Mouse (Mus musculus) 416B (cell line): ENCODE measurements at regions not wholly inside any gene's neighbourhood (a gene's known extent, or its start where the extent isn't known, plus 50 kb on each side); places are given as distances from the start of the nearest gene placed in this dataset.
"Not testable (repeated sequence)": the region's sequence is repeated elsewhere in the genome, so short reads cannot be mapped to it uniquely, and the experiment has no call there.

Experiments
- DNase-seq: peaks from one replicate; pipeline ENCODE4 v3.0.0; 2011; ENCODE audit warnings: low read depth

- DNase-seq = no peak
Measured at GRCm38 (mm10) chr9:33442266-33442665, 806.2 kb downstream of the Ets1 start.

- DNase-seq = no peak
Measured at GRCm38 (mm10) chr9:33445902-33446301, 809.9 kb downstream of the Ets1 start.

- DNase-seq = no peak
Measured at GRCm38 (mm10) chr9:33475106-33475505, 839.1 kb downstream of the Ets1 start.

DNA sequence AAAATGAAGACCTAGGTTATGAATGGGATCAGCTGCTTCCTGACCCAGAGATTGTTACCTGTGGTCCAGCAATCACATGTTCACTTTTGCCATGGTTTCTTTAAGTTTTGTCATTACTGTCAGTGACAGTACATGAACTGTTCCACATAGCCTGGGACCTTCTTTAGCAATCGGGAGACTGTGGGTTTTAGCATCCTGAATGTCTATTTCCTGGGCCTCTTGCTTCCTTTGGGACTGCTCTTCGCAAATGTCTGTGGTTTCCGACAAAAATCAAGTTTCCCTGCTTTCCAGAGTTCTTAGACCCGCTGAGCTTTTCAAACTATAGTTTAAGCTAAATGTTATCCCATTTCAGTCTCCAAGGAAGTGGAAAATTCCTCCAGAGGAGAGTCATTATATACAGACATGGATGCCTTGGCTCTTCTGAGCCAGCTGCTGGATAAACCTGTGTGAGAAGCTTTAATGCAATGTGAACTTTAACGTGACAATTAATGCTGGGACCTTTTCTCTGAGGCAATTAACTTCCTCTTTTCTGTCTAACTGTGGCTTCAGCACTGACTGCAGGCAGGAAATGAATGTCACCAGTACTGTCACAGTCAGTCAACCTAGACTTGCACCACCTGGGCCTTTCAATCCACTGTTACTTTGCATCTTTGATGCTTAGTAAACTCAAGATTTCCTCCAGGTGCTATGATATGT lies 847.0 kb downstream of the Ets1 start:
- DNase-seq = peak; percentile 31

- no peak for DNase-seq
Measured at GRCm38 (mm10) chr9:33483541-33483846, 847.5 kb downstream of the Ets1 start.

DNA sequence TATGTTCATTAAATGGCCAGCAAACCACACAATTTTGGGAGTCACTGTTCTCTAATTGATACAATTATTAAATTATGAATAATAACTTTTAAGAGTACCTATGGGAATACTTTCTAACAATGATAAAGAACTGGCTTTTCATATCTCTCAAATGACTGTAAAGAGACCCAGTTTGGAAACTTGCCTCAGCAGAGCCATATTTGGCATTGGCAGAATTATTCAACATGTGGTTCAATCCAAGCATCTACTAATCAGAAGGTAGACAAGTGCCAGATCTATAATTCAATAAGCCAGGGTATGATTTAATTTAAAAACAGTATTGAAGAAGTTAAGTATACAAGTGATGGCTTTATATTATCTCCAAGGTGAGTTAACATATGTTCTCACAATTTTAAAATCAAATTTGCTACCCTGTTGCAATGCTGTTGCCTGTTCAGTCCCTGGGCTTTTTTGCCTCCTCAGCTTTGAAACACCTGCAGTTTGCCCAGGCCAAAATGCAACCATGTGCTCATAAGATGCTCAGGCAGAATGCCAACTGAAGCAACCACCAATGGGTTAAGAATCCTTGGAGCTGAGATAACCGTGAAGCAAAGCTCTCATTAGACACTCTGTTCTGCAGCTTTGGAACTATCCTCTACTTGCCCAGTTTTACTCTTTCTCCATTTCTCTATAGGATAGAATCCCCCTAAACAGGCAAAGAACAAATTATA lies 897.2 kb downstream of the Ets1 start:
- DNase-seq = no peak

DNA sequence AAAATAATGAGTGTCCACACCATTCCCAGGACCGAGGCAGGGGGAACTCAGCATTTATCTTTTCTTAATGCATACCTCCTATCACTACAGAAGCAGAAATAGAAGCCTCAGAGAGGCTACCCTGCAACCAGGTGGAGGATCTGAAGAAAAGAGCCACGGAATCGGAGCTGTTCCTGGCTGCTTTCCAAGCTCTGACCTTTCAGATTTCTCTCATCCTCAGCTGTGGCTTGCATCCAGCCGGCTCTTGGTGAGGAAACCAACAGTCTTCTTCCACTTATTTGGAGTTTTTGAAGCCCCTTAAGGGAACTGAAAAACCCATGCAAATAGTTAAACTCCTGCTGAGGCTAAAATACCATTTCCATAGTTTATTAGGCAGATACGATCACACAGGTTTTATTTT lies 907.3 kb downstream of the Ets1 start:
- no peak for DNase-seq

GRCm38 (mm10) chr9:33546126-33546737 lies 910.2 kb downstream of the Ets1 start:
- no peak for DNase-seq

DNA sequence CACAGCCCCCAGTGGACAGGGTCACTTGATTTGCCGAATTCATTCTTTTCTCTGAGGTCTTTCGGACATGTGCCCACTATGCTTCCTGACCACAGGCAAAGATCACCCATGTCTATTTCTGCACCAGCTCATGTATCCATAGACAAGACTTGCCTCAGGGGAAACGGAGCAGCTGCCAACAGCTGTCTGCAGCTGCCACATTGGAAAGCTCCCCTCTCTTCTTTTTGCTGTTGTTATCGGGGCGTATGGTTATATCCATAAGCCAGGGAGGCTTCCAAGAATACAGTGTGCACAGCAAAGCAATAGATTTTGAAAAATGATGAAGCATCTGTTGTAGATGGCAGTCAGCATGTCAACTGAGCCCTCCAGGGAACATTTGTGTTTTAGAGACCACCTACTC lies 913.4 kb downstream of the Ets1 start:
- DNase-seq = no peak

DNA sequence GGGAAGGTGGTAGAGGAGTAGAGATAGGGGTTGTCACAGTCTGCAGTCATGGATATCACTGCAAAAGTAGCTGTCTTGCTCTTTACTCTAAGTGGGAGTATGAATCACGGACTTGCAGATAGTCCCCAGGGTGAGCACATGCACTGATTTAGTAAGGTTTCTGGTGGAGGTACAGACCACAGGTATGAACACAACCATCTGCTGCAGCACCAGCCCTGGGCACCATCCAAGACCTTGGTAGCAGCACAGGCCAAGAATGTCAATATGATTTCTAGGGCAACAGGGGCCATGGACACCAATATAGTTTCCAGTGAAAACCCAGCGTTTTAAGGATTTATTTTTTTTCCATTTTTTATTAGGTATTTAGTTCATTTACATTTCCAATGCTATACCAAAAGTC lies 913.7 kb upstream of the Kirrel3 start:
- DNase-seq = no peak

- DNase-seq = no peak
Measured at GRCm38 (mm10) chr9:33611511-33611910, 874.2 kb upstream of the Kirrel3 start.

DNA sequence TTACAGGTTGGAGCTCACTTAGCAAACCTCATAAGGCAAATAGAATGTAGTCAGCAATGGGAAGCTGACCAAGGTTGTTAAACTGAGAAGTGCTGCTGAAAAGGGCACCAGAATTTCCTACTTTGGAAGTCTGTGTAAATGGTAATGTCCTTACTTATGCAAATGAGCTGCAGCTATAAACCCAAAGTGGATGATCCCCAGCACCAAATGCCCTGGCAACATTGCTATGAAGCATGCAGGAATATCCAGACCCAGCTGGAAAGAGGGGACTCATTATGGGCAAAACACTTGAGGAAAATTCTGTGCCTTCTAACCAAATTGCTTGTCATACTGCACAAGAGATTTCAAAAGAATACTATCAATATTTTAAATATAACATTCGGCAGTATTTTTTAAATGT lies 861.3 kb upstream of the Kirrel3 start:
- no peak for DNase-seq

GRCm38 (mm10) chr9:33629731-33630473 lies 855.8 kb upstream of the Kirrel3 start:
- DNase-seq = no peak

GRCm38 (mm10) chr9:33662978-33663377 lies 822.7 kb upstream of the Kirrel3 start:
- DNase-seq = no peak

- DNase-seq = no peak
Measured at GRCm38 (mm10) chr9:33681129-33681528, 804.6 kb upstream of the Kirrel3 start.

DNA sequence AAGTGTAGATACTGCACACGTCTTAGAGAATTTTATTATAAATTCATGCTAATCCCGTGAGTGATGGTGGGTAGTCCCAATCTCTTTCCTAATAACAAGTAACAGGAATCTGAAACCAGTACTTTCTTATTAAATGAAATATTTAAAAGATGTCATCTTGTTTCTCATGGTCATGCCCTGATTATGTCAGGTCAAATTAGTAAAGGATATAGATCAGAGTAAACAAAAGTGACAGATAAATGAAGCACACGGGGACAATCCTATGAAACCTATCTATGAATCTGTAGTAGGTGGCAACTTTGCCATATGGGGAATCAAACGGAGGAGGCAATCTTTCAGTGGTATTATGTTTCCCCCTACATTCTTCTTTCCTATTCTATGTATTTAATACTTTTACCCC lies 794.0 kb upstream of the Kirrel3 start:
- no peak for DNase-seq

GRCm38 (mm10) chr9:33717614-33718013 lies 768.1 kb upstream of the Kirrel3 start:
- DNase-seq = no peak

GRCm38 (mm10) chr9:33724811-33725210 lies 760.9 kb upstream of the Kirrel3 start:
- no peak for DNase-seq

GRCm38 (mm10) chr9:33728058-33728457 lies 757.6 kb upstream of the Kirrel3 start:
- DNase-seq = not testable (repeated sequence)

DNA sequence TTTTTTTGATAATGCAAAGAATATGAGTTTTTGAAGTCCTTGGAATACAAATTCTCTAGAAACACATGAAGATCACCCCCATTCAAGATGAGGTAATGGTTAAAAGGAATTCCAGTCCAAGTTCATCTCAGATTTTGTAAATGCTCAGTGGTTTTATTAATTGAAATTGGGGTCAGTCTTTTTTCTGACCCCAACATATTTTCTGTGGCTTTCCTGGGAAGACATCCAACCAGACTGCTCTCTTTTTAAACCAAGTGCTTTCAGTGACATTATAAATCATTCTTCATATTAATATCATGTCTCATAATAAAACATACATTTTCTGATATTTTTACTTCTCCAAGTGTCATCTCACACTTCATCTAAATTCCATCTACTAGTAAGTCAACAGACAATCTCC lies 725.0 kb upstream of the Kirrel3 start:
- no peak for DNase-seq

DNA sequence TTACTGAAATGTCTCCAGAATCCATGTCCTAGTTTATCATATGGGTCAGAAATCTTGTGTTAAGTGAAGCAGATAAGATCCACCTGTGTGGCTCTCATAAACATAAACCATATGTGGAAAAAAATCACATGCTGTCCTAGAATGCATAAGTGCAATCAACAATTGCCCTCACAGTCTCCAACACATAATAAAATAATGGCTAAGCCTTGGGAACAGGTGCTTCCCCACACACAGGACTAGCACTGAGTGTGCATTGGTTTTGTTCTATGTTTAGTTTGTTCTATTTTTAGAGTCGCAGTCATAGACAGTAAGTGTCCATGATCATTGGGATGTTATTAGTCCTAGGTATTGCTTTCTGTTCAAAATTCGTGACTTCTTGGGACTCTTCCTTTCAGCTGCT lies 719.5 kb upstream of the Kirrel3 start:
- no peak for DNase-seq

- DNase-seq = peak; percentile 4
Measured at GRCm38 (mm10) chr9:33769811-33770210, 715.9 kb upstream of the Kirrel3 start.

GRCm38 (mm10) chr9:33774178-33774577 lies 711.5 kb upstream of the Kirrel3 start:
- DNase-seq = no peak
